Mouse (Mus musculus) WW6 (cell line): ENCODE measurements around the gene AY074887.
"Not testable (repeated sequence)": the region's sequence is repeated elsewhere in the genome, so short reads cannot be mapped to it uniquely, and the experiment has no call there.

ENCODE experiments used
- DNase-seq: peaks from one replicate; pipeline ENCODE4 v3.0.0-alpha.2; 2013; ENCODE audit warnings: low read depth, low spot score

AY074887 gene

DNA sequence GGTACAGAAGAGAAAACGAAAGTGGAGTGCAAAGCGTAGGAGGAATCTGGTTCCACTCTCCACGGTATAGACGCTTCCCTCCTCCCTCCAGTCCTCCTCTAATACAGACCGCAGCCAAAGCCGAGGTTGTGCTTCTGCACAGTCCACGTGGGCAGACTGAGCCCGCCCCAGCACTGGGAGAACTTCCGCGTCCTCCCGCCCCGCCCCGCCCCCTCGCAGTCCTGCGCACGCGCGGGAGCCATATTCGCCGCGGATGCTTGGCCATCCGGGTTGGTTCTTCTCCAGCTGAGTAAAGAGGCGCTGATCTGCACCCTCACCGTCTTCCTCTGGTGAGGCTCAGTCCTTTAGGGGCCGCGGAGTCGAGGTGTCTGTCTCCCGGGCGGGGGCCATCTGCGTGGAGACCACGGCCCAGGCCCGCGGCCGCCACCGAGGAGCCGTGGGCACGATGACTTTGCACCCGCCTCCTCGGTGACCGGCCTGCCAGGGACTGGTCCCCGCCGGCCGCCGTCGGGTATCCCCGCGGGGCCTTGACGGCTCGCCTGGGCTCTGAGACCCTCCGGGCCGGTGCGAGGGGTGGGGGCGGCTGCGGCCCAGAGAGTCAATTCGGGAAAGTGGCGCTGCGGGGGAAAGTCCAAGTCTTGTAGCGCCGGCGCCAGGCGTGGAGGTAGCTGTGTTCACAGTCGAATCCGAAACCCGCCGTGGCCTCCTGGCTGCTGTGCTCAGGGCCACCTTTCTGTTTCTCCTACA lies at the start of gene AY074887, which contains the start of gene Psma4:
AY074887 (minus strand) TSS at position 424 of the 747 bp plus-strand sequence.
Psma4 (plus strand) TSS at position 216 of the 747 bp plus-strand sequence.
- DNase-seq = peak; percentile 73

- no peak for DNase-seq
These were observed 44.8 kb upstream of the AY074887 start for GRCm38 (mm10) chr9:54995645-54996044.

DNA sequence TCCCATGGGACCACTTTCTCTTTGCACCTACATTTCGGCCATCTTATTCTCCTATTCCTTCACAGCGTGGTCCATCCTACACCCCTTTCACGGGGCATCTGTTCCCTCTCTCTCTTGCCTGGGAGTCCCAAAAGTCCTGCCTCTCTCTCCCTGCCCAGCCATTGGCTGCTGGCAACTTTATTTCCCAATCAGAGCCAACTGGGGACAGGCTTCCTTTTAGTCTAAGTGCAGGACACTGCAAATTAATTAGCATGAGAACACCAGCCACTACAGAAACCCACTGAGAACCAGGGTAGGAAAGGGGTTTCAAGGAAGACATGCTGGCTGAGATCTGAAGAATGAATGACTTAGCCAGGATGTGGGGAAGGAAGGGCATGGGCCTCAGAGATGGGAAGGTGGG lies 43.6 kb upstream of the AY074887 start:
- no peak for DNase-seq

- DNase-seq = no peak
These were observed 39.6 kb upstream of the AY074887 start for GRCm38 (mm10) chr9:54990362-54990761.

DNA sequence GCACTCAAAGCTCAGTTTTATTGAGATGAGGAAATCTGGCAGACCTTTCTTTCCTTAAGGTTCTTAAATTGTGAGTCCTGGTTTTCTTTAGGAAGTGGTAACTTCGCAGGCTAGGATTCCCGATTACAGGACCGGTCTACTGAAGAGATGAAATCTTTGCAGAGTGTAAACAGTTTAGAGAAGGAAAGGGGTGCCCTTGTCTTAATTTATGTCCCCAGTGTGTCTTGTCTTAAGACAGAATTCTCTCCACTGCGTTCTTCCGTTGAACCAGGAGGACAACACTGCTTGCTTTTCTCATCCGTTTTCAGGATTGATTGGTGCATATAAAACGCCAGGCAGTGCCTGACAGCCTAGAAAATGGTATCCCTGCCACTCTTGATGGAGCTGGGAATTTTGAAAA lies 31.6 kb upstream of the AY074887 start:
- no peak for DNase-seq

GRCm38 (mm10) chr9:54981291-54982191 lies 30.7 kb upstream of the AY074887 start:
- DNase-seq = peak; percentile 49

- no peak for DNase-seq
These were observed 29.9 kb upstream of the AY074887 start, which contains the start of gene Chrna5 for GRCm38 (mm10) chr9:54980674-54981073. Gene Chrna5 (plus strand): TSS chr9:54980880.

DNA sequence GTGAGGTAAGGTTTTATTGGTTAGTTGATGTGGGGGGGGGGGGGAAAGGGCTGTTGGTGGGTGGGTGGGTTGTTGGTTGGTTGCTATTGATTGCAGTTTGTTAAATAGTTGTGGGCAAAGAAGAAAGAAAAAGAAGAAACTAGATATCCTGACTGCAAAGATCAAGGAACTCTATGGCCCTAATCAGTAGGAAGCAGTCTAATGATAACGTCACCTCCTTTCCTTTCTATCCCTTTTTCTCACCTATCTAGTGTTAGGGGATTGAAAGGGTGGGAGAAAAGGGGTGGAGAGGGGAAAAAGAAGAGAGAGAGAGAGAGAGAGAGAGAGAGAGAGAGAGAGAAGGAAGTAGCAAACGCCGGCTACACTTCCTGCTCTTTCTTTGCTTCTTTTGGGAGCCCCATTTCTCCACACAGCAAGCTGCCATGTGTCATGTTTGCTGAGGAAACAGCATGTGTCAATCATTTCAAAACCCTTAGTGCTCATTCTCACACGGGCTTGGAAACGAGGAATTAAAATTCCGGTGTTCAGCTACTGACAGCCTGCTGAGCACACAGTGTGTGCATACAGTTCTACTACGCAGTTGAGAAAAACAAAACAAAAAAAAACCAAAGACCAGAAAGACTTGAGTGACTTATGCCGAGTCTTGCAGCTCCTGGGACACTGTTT lies 19.3 kb upstream of the AY074887 start:
- no peak for DNase-seq

DNA sequence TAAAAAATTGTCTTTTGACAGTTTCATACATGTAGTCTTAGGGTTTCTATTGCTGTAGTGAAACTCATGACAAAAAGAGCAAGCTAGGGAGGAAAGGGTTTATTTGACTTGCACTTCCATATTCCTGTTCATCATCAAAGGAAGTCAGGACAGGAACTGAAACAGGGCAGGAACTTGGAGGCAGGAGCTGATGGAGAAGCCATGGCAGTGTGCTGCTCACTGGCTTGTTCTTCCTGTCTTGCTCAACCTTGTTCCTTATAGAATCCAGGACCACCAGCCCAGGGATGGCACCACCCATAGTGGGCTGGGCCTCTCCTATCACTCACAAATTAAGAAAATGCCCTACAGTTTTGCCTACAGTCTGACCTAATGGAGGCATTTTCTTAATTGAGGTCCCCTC lies 12.9 kb upstream of the AY074887 start:
- no peak for DNase-seq

DNA sequence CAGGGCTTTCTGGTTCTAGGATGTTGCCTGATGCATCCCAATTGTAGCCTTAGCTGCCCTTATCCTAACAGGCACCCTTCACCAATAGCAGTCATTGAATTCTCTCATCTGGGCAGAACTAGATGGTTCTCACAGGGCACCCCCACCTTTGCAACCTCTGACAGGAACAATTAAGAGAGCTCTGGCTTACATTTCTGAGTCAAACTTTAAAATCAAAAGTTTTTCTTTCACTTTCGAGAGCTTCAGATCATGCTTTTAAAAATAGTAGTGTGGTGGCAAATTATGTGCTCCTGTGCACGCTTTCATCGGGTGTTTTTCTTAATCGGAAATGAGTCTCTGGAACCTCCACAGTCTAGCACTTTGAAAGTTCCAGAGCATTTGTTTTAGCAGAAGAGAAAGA lies 10.3 kb upstream of the AY074887 start:
- no peak for DNase-seq

DNA sequence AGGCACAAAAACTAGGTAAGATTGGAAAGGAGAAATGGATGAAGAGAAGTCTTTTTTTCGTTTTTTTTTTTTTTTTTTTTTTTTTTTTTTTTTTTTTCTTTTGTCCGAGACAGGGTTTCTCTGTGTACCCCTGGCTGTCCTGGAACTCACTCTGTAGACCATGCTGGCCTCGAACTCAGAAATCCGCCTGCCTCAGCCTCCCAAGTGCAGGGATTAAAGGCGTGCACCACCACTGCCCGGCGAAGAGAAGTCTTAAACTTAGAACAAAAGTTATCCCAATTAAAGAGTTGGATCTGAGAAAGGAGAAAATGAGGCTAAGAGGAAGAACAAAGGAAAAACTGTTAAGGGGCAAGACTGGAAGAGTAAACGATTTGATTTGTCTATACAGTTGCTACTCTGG lies 636 bp downstream of the AY074887 start:
- not testable (repeated sequence) for DNase-seq

- DNase-seq = no peak
These were observed 1.3 kb downstream of the AY074887 start for GRCm38 (mm10) chr9:54949465-54949864.

GRCm38 (mm10) chr9:54946256-54946655 lies 4.5 kb downstream of the AY074887 start:
- no peak for DNase-seq

DNA sequence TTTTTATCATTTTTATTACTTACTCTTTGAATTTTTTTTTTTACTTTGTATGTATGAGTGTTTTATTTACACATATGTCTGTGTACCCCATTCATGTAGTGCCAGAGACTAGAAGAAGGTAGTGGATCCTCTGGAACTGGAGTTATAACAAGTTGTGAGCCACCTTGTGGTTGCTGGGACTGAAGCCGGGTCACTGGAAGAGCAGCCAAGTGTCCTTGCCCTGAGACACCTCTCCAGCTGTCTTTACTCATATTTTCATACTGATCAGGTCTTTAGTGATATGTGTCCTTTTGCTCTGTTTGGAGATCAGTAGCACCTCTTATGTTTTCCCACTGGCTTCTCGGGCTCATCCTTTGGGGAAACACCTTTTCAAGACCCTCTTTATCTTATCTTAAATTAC lies 6.3 kb downstream of the AY074887 start:
- DNase-seq = no peak

- no peak for DNase-seq
These were observed 8.7 kb downstream of the AY074887 start for GRCm38 (mm10) chr9:54942071-54942470.

GRCm38 (mm10) chr9:54932379-54932778 lies 18.4 kb downstream of the AY074887 start:
- DNase-seq = no peak

- DNase-seq = no peak
These were observed 19.0 kb downstream of the AY074887 start for GRCm38 (mm10) chr9:54931765-54932164.

DNA sequence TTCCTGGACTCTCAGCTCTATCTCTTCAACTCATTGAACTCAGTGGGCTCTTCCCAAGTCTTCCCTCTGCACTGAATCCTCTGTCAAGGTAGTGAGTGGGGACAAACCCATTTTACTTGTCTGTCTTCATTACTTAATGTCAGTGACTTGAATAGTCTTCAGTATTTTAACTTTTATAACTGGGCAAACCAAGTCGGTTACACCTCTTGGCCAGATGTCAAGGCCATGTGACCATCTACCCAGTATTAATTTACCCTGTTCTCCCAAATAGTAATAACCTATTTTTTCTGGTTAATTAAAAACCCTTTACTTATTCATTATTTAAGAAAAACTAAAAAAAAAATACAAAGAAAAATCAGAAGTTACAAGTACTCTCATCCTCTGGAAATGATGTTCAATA lies 20.1 kb downstream of the AY074887 start:
- no peak for DNase-seq

DNA sequence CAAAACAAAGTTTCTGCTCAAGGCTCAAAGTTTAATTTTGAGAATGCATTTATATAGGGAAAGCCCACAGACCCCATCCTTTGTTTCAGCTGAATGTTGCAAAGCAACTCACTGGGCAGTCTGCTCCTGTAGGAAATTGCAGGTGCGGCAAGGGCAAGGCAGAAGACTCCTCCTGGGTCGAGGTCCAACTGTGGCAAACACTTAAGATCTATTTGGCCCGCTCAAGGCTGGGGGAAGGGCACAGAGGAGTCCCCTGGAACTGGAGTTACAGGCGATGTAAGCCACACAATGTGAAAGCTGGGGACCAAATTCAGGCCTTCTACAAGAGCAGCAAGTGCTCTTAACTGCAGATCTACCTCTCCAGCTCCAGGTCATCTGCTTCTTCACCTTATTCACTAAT lies 30.9 kb downstream of the AY074887 start:
- no peak for DNase-seq

DNA sequence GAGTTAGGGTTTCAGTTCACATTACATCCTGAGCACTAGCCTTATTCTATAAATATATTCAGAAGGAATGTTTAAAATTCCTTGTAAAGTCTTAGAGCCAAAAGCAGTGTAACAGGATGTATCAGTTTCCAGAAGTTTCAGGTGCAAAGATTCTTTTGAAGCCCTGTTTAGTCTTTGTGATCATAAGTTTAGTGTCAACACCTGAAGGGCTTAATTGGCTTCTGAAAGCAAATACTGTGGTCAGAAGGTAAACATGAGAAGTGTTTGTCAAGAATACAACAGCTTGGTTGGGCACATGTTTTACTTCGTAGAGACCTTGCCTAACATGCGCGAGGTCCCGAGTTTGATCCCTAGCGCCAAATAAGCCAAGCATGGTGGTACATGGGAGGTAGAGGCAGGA lies 32.0 kb downstream of the AY074887 start:
- no peak for DNase-seq

- DNase-seq = no peak
These were observed 32.6 kb downstream of the AY074887 start for GRCm38 (mm10) chr9:54918191-54918590.
